Mouse (Mus musculus): ENCODE data around the gene Ak9.

DNA sequence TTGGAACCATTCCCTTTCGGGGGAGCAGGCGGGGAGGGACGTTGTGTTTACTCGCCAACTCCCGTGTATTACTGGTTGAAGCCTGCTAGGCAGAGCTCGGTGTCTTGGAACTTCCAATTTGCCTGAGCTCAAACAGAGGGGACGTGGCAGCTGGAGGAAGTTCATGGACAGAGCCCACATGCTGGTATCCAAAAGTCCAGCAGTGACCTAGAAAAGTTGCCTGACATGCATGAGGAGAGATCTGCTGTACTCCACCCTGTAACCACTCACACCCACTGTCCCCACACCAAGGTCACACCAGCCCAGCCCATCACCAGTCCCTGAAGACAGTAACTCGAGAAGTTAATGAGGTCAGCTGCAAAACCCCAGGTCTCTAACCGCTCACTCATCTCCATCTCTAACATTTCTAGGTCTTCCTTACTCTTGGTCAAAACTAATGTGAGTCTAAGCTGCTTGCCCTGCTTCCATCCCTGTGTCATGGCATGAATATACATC is 1.2 kb downstream of the Ak9 start:
- no peak for TF ChIP-seq CTCF (IDR thresholded peaks at IDR 0.05; ENCODE audit: control insufficient read depth, insufficient read depth, low read length)
- no peak for TF ChIP-seq POLR2A (IDR thresholded peaks at IDR 0.05; ENCODE audit: borderline replicate concordance, control insufficient read depth, low read depth, low read length)

All from bone marrow, adult 2 months (tissue).